Mouse (Mus musculus) bone marrow macrophage, adult 2 months (primary cell): ENCODE measurements around the gene 4930590J08Rik.

Experiments
- CTCF ChIP-seq: IDR thresholded peaks from 2 replicates; pipeline ENCODE4 v1.5.1; 2012; ENCODE audit warnings: low read depth, mild to moderate bottlenecking, low read length, moderate library complexity
- POLR2A ChIP-seq: IDR thresholded peaks from 2 replicates; pipeline ENCODE4 v1.6.1; 2012; ENCODE audit warnings: mild to moderate bottlenecking, low read depth, low read length, borderline replicate concordance

DNA sequence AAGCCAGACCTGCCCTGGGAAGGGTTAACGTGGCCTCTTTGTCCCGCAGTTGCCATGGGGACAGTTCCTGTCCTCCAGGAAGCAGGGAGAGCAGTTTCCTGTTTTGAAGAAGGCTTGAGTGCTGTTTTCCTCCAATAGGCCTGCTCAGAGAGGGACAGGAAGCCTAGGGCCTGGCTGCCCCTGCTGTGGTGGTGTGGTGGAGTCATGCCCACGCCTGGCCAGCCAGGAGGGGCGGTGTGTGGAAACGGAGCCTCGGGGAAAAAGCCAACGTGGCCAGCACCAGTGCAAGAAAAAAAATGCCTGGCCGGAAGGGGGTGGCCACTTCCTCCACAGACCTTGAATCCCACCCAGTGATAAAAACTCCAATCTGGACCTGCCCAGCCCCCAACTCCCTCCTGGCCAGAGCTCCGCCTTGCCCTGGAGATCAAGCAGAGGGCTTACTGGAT lies 69.6 kb downstream of the 4930590J08Rik start:
- TF ChIP-seq CTCF (no peak), POLR2A (no peak)
